Mouse (Mus musculus) yolk sac, embryonic 10.5 days (tissue): ENCODE results near the gene Faap100.
"Not testable (repeated sequence)": the region's sequence is repeated elsewhere in the genome, so short reads cannot be mapped to it uniquely, and the experiment has no call there.

Source experiments
- DNase-seq: peaks from one replicate; pipeline ENCODE4 v3.0.0-alpha.2; 2017; ENCODE audit warnings: low spot score

Faap100 gene

GRCm38 (mm10) chr11:120378611-120379540 is at the start of gene Faap100:
TSS of gene Faap100 (minus strand) at chr11:120378764.
- DNase-seq = peak; percentile 88

- no peak for DNase-seq
Measured at GRCm38 (mm10) chr11:120426727-120427126, 48.2 kb upstream of the Faap100 start.

GRCm38 (mm10) chr11:120423569-120424295 is 45.2 kb upstream of the Faap100 start:
- peak; percentile 43 for DNase-seq

GRCm38 (mm10) chr11:120422651-120423568 is 44.3 kb upstream of the Faap100 start:
- no peak for DNase-seq

GRCm38 (mm10) chr11:120418592-120418991 is 40.0 kb upstream of the Faap100 start:
- DNase-seq = no peak

- DNase-seq = no peak
Measured at GRCm38 (mm10) chr11:120417852-120418251, 39.3 kb upstream of the Faap100 start.

- not testable (repeated sequence) for DNase-seq
Measured at GRCm38 (mm10) chr11:120413621-120414020, 35.1 kb upstream of the Faap100 start.

- no peak for DNase-seq
Measured at GRCm38 (mm10) chr11:120406445-120406844, 27.9 kb upstream of the Faap100 start.

GRCm38 (mm10) chr11:120405867-120406266 is 27.3 kb upstream of the Faap100 start:
- DNase-seq = no peak

- no peak for DNase-seq
Measured at GRCm38 (mm10) chr11:120404814-120405213, 26.2 kb upstream of the Faap100 start.

GRCm38 (mm10) chr11:120399319-120399718 is 20.8 kb upstream of the Faap100 start:
- DNase-seq = no peak

- DNase-seq = no peak
Measured at GRCm38 (mm10) chr11:120397602-120398001, 19.0 kb upstream of the Faap100 start.

GRCm38 (mm10) chr11:120395661-120396060 is 17.1 kb upstream of the Faap100 start:
- DNase-seq = no peak

GRCm38 (mm10) chr11:120388580-120388979 is 10.0 kb upstream of the Faap100 start:
- no peak for DNase-seq

- DNase-seq = no peak
Measured at GRCm38 (mm10) chr11:120387157-120387556, 8.6 kb upstream of the Faap100 start.

- no peak for DNase-seq
Measured at GRCm38 (mm10) chr11:120386632-120387031, 8.1 kb upstream of the Faap100 start.

- no peak for DNase-seq
Measured at GRCm38 (mm10) chr11:120382509-120382908, 3.9 kb upstream of the Faap100 start.

- no peak for DNase-seq
Measured at GRCm38 (mm10) chr11:120381157-120381556, 2.6 kb upstream of the Faap100 start.

- no peak for DNase-seq
Measured at GRCm38 (mm10) chr11:120380271-120380670, 1.7 kb upstream of the Faap100 start.

GRCm38 (mm10) chr11:120378031-120378610 is 443 bp downstream of the Faap100 start:
- DNase-seq = no peak

- no peak for DNase-seq
Measured at GRCm38 (mm10) chr11:120377337-120377736, 1.2 kb downstream of the Faap100 start.
